Mouse (Mus musculus): ENCODE results near the gene Ccser2.

Gene Ccser2

DNA sequence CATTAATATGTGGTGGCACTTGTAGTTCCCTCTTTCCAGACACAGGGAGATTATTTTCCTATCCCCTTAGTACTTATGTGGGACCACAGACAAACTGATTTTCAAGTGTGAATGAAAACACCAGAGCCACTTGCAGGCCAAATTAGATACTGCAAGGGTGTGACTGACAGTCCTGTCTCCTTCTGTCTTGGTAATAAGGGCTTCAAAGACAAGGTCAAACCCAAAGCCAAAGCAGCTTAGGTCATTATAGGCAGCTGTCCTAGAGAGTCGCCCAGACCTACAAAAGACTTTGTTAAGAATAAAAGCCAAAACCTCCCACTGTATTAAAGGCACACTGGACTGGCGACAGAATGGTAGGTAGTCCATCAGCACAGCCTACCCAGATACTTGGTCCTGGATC is 30.6 kb downstream of the Ccser2 start:
- no peak for DNase-seq (ENCODE audit: low read depth, low spot score)

DNA sequence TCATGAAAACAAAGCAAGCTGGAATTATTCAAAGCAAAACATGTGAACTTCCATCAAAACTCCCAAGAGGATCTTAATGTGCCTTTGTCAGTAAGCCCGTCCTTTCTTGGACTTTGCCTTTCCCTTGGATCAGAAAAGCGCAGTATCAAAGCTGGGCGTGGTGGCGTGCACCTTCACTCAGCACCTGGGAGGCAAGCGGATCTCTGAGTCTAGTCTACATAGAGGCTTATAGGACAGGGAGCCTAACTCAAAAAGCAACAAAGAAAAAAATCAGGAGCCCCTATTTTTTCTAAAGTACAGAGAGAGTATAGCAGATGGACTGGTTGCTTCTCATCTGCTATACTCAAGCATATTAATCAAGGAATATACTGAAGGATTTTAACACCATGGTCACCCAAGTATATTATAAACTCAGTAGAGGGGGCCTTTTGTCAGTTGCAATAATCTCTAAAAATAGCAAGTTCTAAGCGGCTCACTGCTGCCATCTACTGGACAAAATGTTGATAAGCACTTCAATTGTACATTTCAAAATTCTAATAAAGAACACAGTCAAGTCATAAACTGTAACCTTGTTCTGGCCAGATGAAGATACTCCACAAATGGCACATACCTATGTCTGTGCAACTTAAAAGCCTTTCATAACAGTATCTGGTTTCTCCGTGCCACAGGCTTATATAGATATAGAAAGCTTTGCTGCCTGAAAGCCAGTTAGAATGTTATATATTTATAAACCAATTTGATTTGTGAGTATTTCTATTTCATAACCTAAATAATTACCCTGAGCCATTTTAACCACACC is 31.3 kb downstream of the Ccser2 start:
- peak; percentile 67 for DNase-seq (ENCODE audit: low read depth, low spot score)

DNA sequence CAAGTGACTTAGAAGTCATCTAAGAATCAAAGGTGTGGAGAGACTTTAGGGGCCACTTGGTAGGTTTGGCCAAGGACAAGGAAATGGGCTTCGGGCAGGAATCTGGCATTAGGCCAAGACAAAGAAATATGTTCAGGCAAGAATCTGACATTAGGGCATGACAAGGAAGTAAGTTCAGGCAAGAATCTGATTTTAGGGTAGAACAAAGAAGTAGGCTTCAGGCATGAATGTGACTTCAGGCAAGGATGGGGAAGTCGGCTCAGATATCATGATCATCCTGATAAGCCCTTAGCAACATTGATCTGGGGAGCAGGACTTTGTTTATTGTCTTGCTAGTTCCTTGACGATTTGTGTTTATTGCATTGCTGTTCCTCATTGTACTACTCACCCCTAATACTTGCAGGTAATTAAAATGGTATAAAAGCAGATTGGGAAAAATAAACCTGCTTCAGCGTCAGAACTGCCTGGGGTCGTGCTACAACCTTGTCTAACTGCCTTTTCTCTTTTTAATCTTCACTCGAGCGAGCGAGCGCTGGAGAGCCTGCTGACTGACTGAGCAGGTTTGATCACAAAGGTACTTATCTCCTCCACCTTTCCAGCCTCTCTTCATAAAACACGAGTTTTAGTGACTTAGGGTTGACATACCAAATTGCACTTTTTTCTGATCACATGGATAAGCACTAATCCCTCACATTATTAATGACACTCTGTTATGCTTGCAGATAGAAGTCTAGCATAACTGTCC is 35.8 kb downstream of the Ccser2 start:
- peak; percentile 10 for DNase-seq (ENCODE audit: low read depth, low spot score)

DNA sequence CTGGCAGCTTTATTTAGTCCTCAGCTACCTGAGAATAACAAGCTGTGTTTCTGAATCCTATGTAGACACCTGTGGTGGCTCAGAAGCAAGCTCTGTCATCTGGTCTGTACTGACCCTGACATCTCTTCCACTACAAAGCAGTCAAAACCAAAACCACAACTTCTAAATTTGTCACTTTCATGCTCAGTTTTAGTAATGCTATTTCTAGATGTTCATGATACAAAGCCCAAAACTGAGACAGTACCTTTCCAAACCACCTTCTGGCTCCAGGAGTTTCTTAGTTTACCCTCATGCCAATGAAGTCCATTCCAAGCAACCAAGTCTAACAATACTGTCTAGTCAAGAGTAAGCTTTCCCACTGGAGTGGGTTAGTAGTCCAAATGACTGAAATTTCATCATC is 36.5 kb downstream of the Ccser2 start:
- peak; percentile 53 for DNase-seq (ENCODE audit: low read depth, low spot score)

DNA sequence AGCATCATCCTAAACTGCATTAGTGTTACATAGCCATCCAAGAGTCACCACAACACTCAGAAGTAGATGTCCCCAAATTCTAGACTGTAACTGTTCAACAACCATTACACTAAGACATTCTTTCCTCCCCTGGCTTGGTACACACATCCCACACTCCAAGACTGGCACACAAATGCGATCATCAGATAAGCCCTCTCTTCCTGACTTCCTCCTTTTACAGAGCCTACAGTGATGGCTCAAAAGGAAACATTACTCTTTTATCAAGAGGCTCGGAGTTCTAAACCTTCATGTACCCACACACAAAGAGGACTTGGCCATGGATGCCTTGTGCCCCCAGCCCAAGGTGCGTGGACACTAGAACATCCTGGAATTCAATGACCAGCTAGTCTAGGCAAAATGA is 45.2 kb downstream of the Ccser2 start:
- DNase-seq (ENCODE audit: low read depth, low spot score) = no peak

DNA sequence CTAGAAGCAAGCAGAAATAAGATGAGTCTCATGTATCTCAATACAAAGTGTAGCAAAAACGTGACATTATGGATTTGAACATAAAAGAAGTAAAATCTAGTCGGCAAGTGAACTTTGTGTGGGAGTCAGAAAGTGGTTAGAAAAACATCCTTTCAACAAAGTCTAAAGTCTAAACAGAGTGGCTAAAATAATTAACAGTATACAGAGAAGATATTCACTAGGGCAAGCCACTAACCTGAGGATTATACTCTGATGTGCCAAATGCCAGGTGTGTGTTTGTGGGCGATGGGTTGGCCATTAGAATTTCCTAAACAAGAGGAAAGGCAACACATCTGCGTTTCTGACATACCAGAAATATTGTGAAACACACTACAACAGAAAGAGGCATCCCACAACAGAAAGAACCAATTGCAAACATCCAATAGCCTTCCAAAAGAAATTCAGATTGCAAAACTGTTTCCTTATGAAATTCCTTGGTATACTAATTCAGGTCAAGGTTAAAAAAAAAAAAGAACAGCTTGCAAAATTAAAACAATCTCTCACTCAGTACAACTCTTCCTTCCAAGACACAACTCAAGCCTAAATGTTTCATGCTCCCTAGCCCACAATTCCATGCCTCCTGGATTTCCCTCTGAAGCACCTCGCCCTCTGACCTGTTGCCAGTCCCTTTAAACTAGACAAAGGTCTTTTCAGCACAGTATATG is 47.1 kb downstream of the Ccser2 start:
- no peak for DNase-seq (ENCODE audit: low read depth, low spot score)

DNA sequence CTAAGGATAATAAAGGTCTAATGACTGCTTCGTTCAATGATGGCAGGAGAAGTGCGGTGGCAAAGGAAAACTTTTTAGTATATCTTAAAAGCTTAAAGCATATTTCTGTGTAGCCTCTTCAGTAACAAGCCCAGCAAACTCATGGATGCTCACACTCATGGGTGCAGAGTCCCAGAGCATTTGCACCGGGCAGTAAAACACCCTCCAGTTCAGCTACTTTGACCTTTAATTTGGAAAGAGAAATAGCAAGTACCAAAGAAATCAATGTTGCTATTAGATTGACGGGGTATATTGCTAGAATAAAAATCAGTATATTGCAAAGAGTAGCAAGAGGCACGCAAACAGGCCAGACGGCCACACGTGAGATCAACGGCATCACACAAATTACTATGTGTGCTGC is 48.7 kb downstream of the Ccser2 start:
- DNase-seq (ENCODE audit: low read depth, low spot score) = no peak

DNA sequence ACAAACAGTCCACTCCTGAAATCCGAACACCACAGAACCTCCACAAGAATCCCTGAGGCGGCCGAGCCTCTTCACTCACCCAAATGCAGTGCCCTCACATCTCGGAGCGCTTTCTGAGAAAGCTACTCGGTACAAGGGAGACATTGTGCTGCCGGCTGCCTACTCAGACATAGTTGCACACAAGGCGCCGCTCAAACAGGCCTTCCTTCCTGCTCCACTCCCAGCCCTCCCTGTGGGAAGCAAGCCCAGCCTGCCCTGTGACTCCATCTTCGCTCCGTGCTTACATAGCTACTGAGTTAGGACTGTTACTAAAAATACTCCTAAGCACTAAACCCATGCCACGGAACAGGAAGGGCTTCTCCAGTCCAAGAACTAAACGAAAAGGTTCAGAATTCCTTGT is 49.4 kb downstream of the Ccser2 start:
- DNase-seq (ENCODE audit: low read depth, low spot score) = no peak

DNA sequence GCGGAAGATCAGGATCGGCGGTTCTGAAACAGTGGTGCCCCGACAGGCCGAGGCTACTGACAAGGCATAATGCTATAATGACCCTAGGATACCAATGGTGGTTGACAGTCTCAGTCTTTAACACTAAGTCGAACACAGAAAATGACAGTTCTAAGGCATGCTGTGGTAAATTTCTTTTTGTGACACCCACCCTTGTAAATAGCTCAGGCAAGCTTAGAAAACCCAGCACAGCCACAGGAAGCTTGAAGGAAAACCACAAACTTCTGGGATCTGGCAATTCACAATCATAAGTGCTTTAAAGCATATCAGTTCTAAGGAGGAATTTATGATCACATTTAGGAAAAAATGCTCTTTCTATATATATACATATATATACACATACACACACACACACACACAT is 53.4 kb downstream of the Ccser2 start:
- DNase-seq (ENCODE audit: low read depth, low spot score) = no peak

DNA sequence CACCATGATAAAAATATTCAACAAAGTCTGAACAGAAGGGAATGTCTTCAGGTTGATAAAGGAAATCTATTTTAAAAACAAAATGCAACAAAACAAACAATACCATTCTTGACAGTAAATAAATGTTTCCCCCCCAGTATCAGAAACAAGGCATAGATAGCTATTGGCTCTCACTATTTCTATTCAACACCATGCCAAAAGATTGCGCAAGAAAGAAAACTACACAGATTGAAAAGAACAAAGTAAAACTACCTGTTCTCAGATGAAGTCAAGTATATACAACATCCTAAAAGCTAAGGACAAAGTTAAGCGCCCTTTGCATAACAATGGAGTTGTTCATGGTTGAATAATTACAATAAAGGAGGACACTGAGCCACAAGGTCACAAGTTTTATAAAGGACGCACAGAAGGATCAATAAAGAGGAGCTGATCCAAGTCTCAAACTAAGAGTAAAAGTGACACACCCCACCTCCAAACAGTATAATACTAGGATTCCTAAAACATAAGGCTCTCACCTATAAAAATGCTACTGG is 54.0 kb downstream of the Ccser2 start:
- DNase-seq (ENCODE audit: low read depth, low spot score) = no peak

DNA sequence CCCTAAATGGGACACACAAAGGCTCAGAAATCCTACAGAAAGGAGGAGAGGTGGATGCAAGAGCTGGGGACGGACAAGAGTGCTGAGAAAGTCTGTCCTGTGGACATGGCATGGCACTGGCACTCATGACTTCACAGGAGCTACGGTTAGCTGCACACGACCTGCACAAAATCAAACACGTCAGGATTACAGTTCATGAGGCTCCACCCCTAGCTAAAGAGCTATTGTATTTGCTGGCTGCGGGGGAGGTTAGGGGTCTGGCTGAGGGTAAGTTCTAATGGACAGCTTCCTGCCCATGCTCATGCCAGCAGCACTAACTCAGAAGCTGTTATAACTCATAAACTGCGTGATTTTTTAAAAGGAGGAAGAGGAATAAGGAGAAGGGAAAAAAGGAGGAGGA is 56.8 kb downstream of the Ccser2 start:
- DNase-seq (ENCODE audit: low read depth, low spot score) = no peak

DNA sequence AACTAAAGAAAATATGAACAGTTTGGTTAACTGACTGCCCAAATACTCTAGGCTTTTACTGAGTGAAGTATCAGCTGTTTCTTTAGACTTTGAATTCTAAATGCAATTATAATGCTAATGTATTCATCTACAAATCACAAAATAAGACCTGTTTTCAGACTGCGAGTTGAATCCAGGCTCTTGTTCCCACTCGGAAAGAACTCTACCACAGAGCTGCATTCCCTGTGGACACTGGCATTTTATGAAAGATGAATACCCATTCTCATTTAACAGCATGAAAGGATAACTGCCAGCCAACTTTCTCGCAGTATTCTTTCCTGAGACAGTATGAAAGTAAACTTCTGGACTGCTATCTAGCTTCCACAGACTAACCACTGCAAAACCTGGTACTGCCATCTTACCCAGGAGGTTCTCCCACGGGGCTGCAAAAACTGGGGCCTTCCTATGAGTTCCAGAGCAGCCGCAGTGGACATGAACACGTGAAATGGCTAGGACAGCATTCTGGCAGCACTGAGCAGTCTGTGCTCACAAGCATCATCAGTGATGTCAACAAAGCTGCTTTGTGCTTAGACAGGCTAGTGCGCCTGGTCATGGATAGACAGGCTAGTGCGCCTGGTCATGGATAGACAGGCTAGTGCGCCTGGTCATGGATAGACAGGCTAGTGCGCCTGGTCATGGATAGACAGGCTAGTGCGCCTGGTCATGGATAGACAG is 62.6 kb downstream of the Ccser2 start:
- no peak for DNase-seq (ENCODE audit: low read depth, low spot score)

DNA sequence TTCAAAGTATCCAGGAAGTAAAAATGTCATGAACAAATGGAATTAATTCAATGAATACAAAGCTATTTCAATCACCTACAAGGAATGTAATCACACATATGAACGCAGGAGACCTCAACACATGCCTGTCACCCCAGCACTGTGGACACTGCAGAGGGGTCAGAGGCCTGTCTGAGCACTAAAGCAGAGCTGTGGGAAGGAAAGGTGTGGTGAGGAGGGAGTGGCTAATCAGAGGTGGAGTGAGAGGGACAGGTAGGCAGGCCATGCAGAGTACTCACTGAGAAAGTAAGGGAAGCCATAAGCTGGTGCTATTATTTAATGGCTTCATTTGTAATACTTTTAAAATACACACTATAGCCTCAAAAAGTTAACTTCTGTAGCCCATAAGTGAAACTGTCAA is 64.4 kb downstream of the Ccser2 start:
- no peak for DNase-seq (ENCODE audit: low read depth, low spot score)

DNA sequence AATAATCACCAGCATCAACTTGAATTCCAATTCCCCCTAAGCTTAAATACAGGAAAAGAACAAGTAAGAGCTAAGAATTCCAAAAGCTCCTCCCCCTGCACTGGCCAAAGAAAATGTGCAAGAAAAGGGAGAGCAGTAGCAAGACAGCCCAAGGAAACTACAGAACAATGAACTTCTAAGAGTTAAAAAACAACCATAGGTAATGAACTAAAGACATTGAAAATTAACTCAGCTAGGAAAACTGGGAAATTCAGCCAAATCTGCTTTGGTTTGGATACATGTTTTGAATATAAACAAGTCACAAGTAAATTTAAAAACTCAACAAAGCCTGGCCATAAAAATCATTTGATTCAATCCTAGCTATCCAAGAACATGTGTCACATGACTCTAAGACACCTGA is 67.7 kb downstream of the Ccser2 start:
- no peak for DNase-seq (ENCODE audit: low read depth, low spot score)

DNA sequence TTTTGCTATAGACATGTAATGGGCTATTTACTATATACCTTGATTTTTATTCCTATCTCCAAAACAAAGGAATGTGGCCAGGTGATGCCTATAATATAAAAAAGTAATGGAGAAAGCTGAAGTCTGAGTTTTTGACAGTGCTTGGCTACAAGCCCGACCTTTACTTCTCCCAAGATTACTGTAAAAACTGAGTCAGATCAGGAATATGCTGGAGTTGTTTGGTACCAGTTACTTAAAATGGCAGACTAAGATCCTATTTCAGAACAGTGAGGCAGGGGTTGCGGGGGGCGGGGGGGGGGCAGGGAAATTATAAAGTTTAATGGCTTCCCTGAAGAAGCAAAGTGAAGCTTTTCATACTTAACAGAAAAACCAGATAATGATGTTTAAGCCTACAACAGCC is 73.9 kb downstream of the Ccser2 start:
- no peak for DNase-seq (ENCODE audit: low read depth, low spot score)

DNA sequence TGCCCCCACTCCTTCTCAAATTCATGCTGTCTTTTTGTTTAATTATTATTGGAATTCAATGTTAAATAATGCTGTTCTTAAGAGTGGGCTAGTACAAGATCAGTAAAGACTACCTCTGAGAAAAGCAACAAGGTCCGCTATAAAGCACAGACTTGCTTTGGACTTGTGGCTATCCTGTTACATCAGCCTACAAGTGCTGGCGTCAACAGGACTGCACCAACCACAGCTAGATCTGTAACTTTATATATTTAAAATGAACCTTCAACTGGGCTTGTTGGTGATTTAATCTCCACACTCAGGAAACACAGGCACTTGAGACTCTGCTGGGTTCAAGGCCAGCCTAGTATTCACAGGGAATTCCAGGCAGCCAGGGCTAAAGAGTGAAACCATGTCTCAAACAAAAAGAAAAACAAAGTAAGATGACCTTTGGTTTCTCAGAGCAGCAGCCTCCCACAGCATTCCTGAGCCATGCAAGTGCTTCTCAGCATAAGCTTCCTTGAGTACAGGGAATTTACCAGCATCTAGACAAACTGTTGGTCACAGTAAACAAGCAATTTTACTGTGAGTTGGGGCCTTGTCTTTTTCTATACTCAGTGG is 75.7 kb downstream of the Ccser2 start:
- DNase-seq (ENCODE audit: low read depth, low spot score) = no peak

DNA sequence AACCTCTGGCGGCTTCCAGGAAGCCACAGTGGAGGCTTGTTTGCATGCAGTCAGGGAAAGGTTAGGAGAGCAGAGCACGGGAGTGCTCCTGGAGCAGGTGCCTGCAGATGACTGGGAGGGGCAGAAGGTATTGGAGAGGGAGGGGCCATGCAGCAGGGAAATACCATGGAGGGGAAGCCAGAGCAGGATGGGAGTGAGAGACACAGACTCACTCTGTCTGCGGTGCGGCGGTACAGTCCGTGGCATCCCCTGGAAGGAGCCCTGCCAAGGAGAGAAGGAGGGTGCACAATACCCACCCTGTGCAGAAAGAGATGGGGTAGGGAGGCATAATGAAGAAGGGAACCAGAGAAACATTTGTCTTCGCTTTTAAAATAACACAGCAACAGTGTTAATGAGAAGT is 78.4 kb downstream of the Ccser2 start:
- DNase-seq (ENCODE audit: low read depth, low spot score) = no peak

DNA sequence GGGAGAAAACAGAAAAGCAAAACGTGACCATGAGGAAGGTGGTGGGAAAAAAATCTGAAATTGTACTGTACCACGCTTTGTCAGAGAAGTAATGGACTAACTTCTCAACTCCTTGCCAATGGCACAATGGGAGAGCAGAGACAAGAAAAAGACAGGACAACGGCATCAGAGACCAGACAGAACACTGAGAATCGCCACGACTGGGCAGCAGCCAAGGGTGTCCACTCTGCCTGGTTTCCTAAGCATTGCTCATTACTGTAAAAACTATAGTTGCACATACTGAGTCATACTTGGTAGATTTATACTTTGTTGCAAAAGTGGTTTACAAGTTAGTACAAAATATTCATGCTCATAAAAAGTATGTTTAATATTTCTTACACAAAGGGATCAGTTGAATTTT is 82.9 kb downstream of the Ccser2 start:
- DNase-seq (ENCODE audit: low read depth, low spot score) = no peak

DNA sequence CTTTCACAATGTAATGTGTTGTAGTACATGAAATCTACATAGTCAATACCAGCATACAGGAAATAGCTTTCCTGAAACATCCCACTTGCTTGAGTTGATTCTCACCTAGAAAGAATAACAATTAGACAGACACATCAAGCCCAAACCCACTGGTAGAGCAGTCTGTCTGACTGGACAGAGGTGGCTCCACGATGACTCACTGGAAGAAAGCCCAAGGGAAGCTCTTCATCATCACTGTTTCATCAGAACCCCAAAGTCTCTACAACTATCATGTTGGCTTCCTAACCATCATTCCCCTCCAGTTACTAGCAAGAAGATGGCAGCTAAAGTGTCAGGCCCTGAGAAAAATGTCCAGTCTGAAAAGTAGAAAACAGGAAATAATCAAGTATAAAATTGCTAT is 83.5 kb downstream of the Ccser2 start:
- DNase-seq (ENCODE audit: low read depth, low spot score) = no peak

DNA sequence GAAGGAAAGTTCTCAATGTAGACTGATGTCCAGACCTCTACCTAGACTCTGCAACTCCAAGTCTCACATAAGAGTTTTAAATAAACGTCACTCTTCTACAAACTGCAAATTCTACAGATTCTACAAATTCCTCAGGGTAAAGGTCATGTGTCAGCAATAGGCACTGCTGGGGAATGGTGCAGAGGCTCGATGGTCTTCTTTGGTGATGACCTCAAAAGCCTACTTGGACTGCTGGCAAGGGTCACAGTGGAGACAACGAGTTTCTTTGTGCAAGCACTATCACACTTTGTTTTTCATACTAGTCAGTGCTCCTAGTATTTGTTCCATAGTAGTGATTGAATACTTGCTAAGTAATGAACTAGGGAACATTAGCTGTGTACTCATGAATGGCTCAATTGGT is 85.0 kb downstream of the Ccser2 start:
- no peak for DNase-seq (ENCODE audit: low read depth, low spot score)

DNA sequence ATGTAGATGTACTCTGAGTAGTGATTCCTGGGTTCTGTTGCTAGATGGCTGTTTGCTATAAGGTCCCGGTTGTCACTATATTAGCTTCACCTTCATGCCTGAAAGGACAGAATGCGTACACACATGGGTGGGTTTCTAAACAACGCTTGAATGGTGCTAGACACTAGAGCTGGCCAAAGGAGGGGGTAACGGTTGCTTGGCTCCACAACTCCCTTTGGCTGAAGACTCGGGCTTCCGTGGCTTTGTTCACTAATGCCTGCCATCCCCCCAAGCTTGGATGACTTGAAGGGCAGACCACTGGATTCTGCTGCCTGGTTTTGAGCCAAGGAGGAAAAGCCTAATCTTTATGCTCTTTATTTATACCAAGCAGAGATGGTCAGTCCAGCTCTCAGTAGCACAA is 98.3 kb downstream of the Ccser2 start:
- no peak for DNase-seq (ENCODE audit: low read depth, low spot score)
